Mouse (Mus musculus) lung, postnatal 0 days (tissue): ENCODE results near the gene Smarcal1. TPM values are rescaled to one million over a fixed set of nuclear protein-coding genes. Genes with fewer than 3 reads are reported as not detected.
A peak's percentile ranks its signal among the peaks of the same experiment; 100 is the strongest.

Experiments
- ATAC-seq: fragments of 200-750 bp; cut with Nextera tagmentation; 2 replicates; pipeline ENCODE4 v1.8.0; 2017; ENCODE audit warnings: moderate library complexity
- DNase-seq: peaks from one replicate; pipeline ENCODE4 v3.0.0-alpha.2; 2016; ENCODE audit warnings: low spot score
- H3K27ac ChIP-seq: fragments of 300-500 bp; sonication (generic); 2 replicates; pipeline ENCODE4 v1.5.1; 2014; ENCODE audit warnings: antibody characterized with exemption, mild to moderate bottlenecking, low read length, mixed read lengths
- H3K27me3 ChIP-seq: fragments of 300-500 bp; sonication (generic); replicated peaks from 2 replicates; pipeline ENCODE4 v1.6.1; 2014; ENCODE audit warnings: low read length, mixed read lengths; ENCODE audit not compliant: insufficient read depth
- H3K36me3 ChIP-seq: fragments of 300-500 bp; sonication (generic); 2 replicates; pipeline ENCODE4 v1.6.1; 2014; ENCODE audit warnings: low read length, mixed read lengths; ENCODE audit not compliant: insufficient read depth
- H3K4me1 ChIP-seq: fragments of 300-500 bp; sonication (generic); 2 replicates; pipeline ENCODE4 v1.6.1; 2014; ENCODE audit warnings: antibody characterized with exemption, low read depth, low read length, mixed read lengths; ENCODE audit not compliant: insufficient read depth
- H3K4me2 ChIP-seq: fragments of 300-500 bp; sonication (generic); replicated peaks from 2 replicates; pipeline ENCODE4 v1.6.1; 2014; ENCODE audit warnings: low read depth, mild to moderate bottlenecking, low read length, moderate library complexity, mixed read lengths
- H3K4me3 ChIP-seq: fragments of 300-500 bp; sonication (generic); 2 replicates; pipeline ENCODE4 v1.5.1; 2014; ENCODE audit warnings: low read depth, low read length
- H3K9ac ChIP-seq: fragments of 300-500 bp; sonication (generic); replicated peaks from 2 replicates; pipeline ENCODE4 v1.6.1; 2014; ENCODE audit warnings: low read depth, mild to moderate bottlenecking
- H3K9me3 ChIP-seq: fragments of 300-500 bp; sonication (generic); 2 replicates; pipeline ENCODE4 v1.6.1; 2016; ENCODE audit warnings: low read length, mixed read lengths
- CTCF ChIP-seq: IDR thresholded peaks from 2 replicates; pipeline ENCODE4 v1.5.1; 2016; ENCODE audit warnings: antibody characterized with exemption, mild to moderate bottlenecking
- EP300 ChIP-seq: IDR thresholded peaks from 2 replicates; pipeline ENCODE4 v1.6.1; 2016; ENCODE audit warnings: antibody characterized with exemption, mild to moderate bottlenecking, control low read depth
- WGBS: fragments of 180-500 bp; shearing (Covaris S2); extraction: QIAGEN DNeasy Blood & Tissue Kit; methylation state at CpG from one replicate; pipeline ENCODE4 v1.1.7; 2014; 5-methylcytosine and 5-hydroxymethylcytosine counted together
- polyA plus RNA-seq: library from polyadenylated mRNA; unstranded; fragments of >200 nt; fragmentation: Nextera tagmentation; extraction: Ambion mirVana; gene quantifications from 2 replicates; pipeline ENCODE4 v1.2.1, GENCODE M21; 2015

Smarcal1 gene
- polyA plus RNA-seq, 1 experiment from 2014 or later: 8.8 TPM

DNA sequence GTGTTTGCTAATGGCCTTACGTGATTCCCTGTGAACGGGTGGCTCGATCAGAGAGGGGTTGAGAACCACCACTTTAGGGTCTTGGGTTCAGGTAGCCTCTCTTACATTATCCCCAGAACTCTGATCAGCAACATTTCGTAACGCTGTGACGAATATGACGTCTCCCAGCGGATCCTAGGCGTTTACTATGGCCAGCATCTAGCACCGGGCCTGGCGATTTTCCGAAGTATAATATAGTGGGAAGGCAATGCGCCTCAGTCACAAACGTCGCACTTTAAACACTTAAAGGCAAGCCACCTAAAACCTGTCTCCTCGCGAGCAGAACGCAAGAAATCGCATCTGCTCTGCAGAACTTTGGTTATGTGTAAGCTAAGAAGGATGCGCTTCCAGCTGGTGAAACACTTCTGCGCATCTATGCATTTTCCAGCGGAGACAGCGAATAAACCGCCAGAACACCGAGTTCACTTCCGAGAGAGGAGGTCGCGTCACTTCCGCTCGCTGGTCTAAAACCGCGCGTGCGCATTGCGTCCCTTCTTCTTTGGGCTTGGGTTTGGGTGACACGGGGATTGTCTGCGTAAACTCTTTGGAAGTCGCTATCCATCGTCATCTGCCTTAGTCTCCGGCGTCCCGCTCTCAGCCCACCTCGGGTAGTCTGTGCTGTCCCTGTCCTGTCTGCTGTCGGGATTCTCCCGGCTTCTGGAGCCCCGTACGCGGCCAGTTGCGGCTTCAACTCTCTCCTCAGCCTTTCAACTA, 57.8 kb downstream of the Smarcal1 start:
- Histone ChIP-seq H3K4me1 (no peaks in the 10 kb centered on the region), H3K4me3 (peak overlapping the region; percentile 3; the same call in 1 of the 2 replicates), H3K9ac (no peak overlapping the region), H3K9me3 (no peaks in the 10 kb centered on the region), H3K4me2 (peak overlapping the region; percentile 29; the same call in 1 of the 2 replicates), H3K27me3 (no peaks in the 10 kb centered on the region), H3K27ac (no peak overlapping the region), H3K36me3 (no peaks in the 10 kb centered on the region)
- DNase-seq: peak; percentile 69
- no peak for TF ChIP-seq CTCF
- ATAC-seq: peak; percentile 57; the same call in 1 of the 2 replicates
- WGBS: 41% methylated on average over 49 of the region's 49 CpGs

GRCm38 (mm10) chr1:72673070-72673469, 90.0 kb downstream of the Smarcal1 start:
- peaks cover 4% of the 10 kb centered on the region; the same call in 1 of the 2 replicates for H3K4me1 ChIP-seq
- peak; percentile 93 for DNase-seq
- no peak overlapping the region for H3K4me2 ChIP-seq
- no peak overlapping the region for H3K9ac ChIP-seq
- peak; percentile 99 for ATAC-seq
- H3K9me3 ChIP-seq: no peaks in the 10 kb centered on the region
- H3K27ac ChIP-seq: peak overlapping the region; percentile 47; the same call in 1 of the 2 replicates
- TF ChIP-seq EP300 (peak; percentile 83), CTCF (no peak)
- no peaks in the 10 kb centered on the region for H3K27me3 ChIP-seq
- 28% methylated on average over 3 of the region's 3 CpGs for WGBS
- H3K36me3 ChIP-seq: no peaks in the 10 kb centered on the region
- no peak overlapping the region for H3K4me3 ChIP-seq

Other genes starting within 250 kb of the Smarcal1 start
- gene March4, start 46.3 kb upstream of the Smarcal1 start, polyA plus RNA-seq: 0.06 and 0.24 TPM in 2 replicates
- gene Ankar, start 117.3 kb downstream of the Smarcal1 start, polyA plus RNA-seq: not detected in 2 replicates
- 2,028 and 2,237 TPM in 2 replicates for gene Rpl37a, start 128.0 kb downstream of the Smarcal1 start, polyA plus RNA-seq
- gene Igfbp2, start 241.3 kb downstream of the Smarcal1 start, polyA plus RNA-seq: 51.4 and 58.5 TPM in 2 replicates